Mouse (Mus musculus) yolk sac, embryonic 10.5 days (tissue): ENCODE results near the gene Fbrs.
A peak's percentile ranks its signal among the peaks of the same experiment; 100 is the strongest.
"Not testable (repeated sequence)": the region's sequence is repeated elsewhere in the genome, so short reads cannot be mapped to it uniquely, and the experiment has no call there.

Source experiments
- DNase-seq: peaks from one replicate; pipeline ENCODE4 v3.0.0-alpha.2; 2017; ENCODE audit warnings: low spot score

Fbrs gene

GRCm38 (mm10) chr7:127478635-127479317, at the start of gene Fbrs:
Gene Fbrs (plus strand): TSS chr7:127479199.
- DNase-seq, result peak; percentile 96

- DNase-seq, result no peak
Measured at GRCm38 (mm10) chr7:127435206-127435605, 43.8 kb upstream of the Fbrs start.

- no peak for DNase-seq
Measured at GRCm38 (mm10) chr7:127437724-127438123, 41.3 kb upstream of the Fbrs start.

- DNase-seq, result no peak
Measured at GRCm38 (mm10) chr7:127443976-127444375, 35.0 kb upstream of the Fbrs start.

GRCm38 (mm10) chr7:127448521-127449300, 30.3 kb upstream of the Fbrs start, which contains the start of gene Zfp689:
Gene Zfp689 (minus strand): TSS chr7:127449158.
- peak; percentile 97 for DNase-seq

GRCm38 (mm10) chr7:127449966-127450365, 29.0 kb upstream of the Fbrs start:
- DNase-seq, result no peak

GRCm38 (mm10) chr7:127453056-127453455, 25.9 kb upstream of the Fbrs start:
- DNase-seq, result no peak

- peak; percentile 44 for DNase-seq
Measured at GRCm38 (mm10) chr7:127454905-127455304, 24.1 kb upstream of the Fbrs start.

- not testable (repeated sequence) for DNase-seq
Measured at GRCm38 (mm10) chr7:127458371-127459122, 20.5 kb upstream of the Fbrs start.

GRCm38 (mm10) chr7:127459311-127459710, 19.7 kb upstream of the Fbrs start, which contains the start of gene Prr14:
Gene Prr14 (plus strand): TSS chr7:127459611.
- DNase-seq, result not testable (repeated sequence)

GRCm38 (mm10) chr7:127465191-127465590, 13.8 kb upstream of the Fbrs start:
- no peak for DNase-seq

- not testable (repeated sequence) for DNase-seq
Measured at GRCm38 (mm10) chr7:127465670-127466069, 13.3 kb upstream of the Fbrs start.

GRCm38 (mm10) chr7:127466606-127467005, 12.4 kb upstream of the Fbrs start:
- no peak for DNase-seq

- peak; percentile 58 for DNase-seq
Measured at GRCm38 (mm10) chr7:127470011-127470715, 8.8 kb upstream of the Fbrs start.

- peak; percentile 98 for DNase-seq
Measured at GRCm38 (mm10) chr7:127470743-127471645, 8.0 kb upstream of the Fbrs start.

- DNase-seq, result no peak
Measured at GRCm38 (mm10) chr7:127471646-127472010, 7.4 kb upstream of the Fbrs start.

GRCm38 (mm10) chr7:127472060-127472459, 6.9 kb upstream of the Fbrs start:
- DNase-seq, result peak; percentile 43

- no peak for DNase-seq
Measured at GRCm38 (mm10) chr7:127473705-127474104, 5.3 kb upstream of the Fbrs start.

GRCm38 (mm10) chr7:127474378-127475070, 4.5 kb upstream of the Fbrs start:
- DNase-seq, result no peak

GRCm38 (mm10) chr7:127475186-127475740, 3.7 kb upstream of the Fbrs start:
- no peak for DNase-seq
